In genomic region chr11:106519519-106519918, GRCm38 (mm10) we compare ENCODE assay signal across 17 mouse cellular contexts. TPM values are rescaled to one million over a fixed set of nuclear protein-coding genes. Genes with fewer than 3 reads are reported as not detected.
A peak's percentile ranks its signal among the peaks of the same experiment; 100 is the strongest.
DNase-seq lines count a peak whose midpoint lies in the region; ATAC-seq and TF ChIP-seq lines count a peak whose summit lies in the region.
"Had no signal": no experiment of that assay in that cellular context is flagged by ENCODE, and none has a peak within 500 bp of the region (broad histone marks: within the 10 kb centered on the region; RNA-seq: fewer than 3 reads in every experiment).

No protein-coding gene starts in this region.

- ATAC-seq in midbrain, embryonic 15.5 days (replicated peaks): 0 out of 2 replicates have a peak, but pooled peaks have one; percentile 27
- no peak for ATAC-seq in midbrain, embryonic 16.5 days
- ATAC-seq in limb, embryonic 12.5 days (ENCODE audit: insufficient number of reproducible peaks, insufficient read depth, low FRiP score, low TSS enrichment, low read depth): no peak
- ATAC-seq in monocyte, adult 5-6 weeks (replicated peaks; ENCODE audit: insufficient number of reproducible peaks, low FRiP score, low TSS enrichment, poor library complexity, severe bottlenecking): no peak
- ATAC-seq: forebrain, embryonic 14.5 days had no signal

- no peak for DNase-seq in layer of hippocampus, adult 2 months (ENCODE audit: low spot score in 2 of 2)
- DNase-seq in layer of hippocampus, adult 18-20 months (ENCODE audit: low spot score in 2 of 2): no peak
- DNase-seq in adipocyte (ENCODE audit: low spot score): no peak
- DNase-seq: adrenal gland, postnatal 14 days; cerebellum, adult 11-12 months; cerebellum, adult 9-10 months; cerebellum, postnatal 25 days; gastrocnemius, adult 2 months; gastrocnemius, postnatal 25 days had no signal

- no peak overlapping the region for H3K4me3 ChIP-seq in layer of hippocampus, adult 2 months
- no peak overlapping the region for H3K4me3 ChIP-seq in midbrain, embryonic 15.5 days
- H3K4me3 ChIP-seq in midbrain, embryonic 16.5 days (ENCODE audit: low read depth, low read length): no peak overlapping the region
- H3K4me3 ChIP-seq in limb, embryonic 12.5 days (replicated peaks): no peak overlapping the region
- H3K4me3 ChIP-seq: embryonic facial prominence, embryonic 13.5 days; gastrocnemius, adult 2 months; heart, embryonic 12.5 days; hindbrain, embryonic 12.5 days had no signal

- WGBS in midbrain, embryonic 15.5 days: 31% methylated on average over 4 of the region's 4 CpGs
- 38% methylated on average over 4 of the region's 4 CpGs for WGBS in midbrain, embryonic 16.5 days
- 39% methylated on average over 4 of the region's 4 CpGs for WGBS in limb, embryonic 12.5 days

- no peak overlapping the region for H3K9ac ChIP-seq in midbrain, embryonic 15.5 days
- no peak overlapping the region for H3K9ac ChIP-seq in midbrain, embryonic 16.5 days (ENCODE audit: low read depth, low read length)
- no peak overlapping the region for H3K9ac ChIP-seq in limb, embryonic 12.5 days (replicated peaks)
- H3K9ac ChIP-seq: embryonic facial prominence, embryonic 13.5 days; heart, embryonic 12.5 days; hindbrain, embryonic 12.5 days had no signal

- no peak overlapping the region for H3K4me2 ChIP-seq in midbrain, embryonic 15.5 days
- no peak overlapping the region for H3K4me2 ChIP-seq in midbrain, embryonic 16.5 days (ENCODE audit: low read length)
- no peak overlapping the region for H3K4me2 ChIP-seq in limb, embryonic 12.5 days
- H3K4me2 ChIP-seq: embryonic facial prominence, embryonic 13.5 days; heart, embryonic 12.5 days; hindbrain, embryonic 12.5 days had no signal

- H3K27ac ChIP-seq in layer of hippocampus, adult 2 months: peak overlapping the region; percentile 11; the same call in 1 of the 2 replicates
- H3K27ac ChIP-seq in midbrain, embryonic 15.5 days: no peak overlapping the region
- no peak overlapping the region for H3K27ac ChIP-seq in midbrain, embryonic 16.5 days (ENCODE audit: low read length)
- H3K27ac ChIP-seq in limb, embryonic 12.5 days: peak overlapping the region; percentile 12; the same call in 1 of the 2 replicates
- H3K27ac ChIP-seq: embryonic facial prominence, embryonic 13.5 days; gastrocnemius, adult 2 months; hindbrain, embryonic 12.5 days had no signal

- H3K4me1 ChIP-seq in midbrain, embryonic 15.5 days: peaks cover 12% of the 10 kb centered on the region; the same call in 1 of the 2 replicates
- peaks cover 6% of the 10 kb centered on the region for H3K4me1 ChIP-seq in midbrain, embryonic 16.5 days (ENCODE audit: control insufficient read depth, insufficient read depth, low read length)
- peaks cover 43% of the 10 kb centered on the region for H3K4me1 ChIP-seq in limb, embryonic 12.5 days (replicated peaks)

- no peaks in the 10 kb centered on the region for H3K9me3 ChIP-seq in midbrain, embryonic 15.5 days
- H3K9me3 ChIP-seq in midbrain, embryonic 16.5 days (replicated peaks; ENCODE audit: control insufficient read depth, low read length, poor library complexity, severe bottlenecking): no peaks in the 10 kb centered on the region
- no peaks in the 10 kb centered on the region for H3K9me3 ChIP-seq in limb, embryonic 12.5 days
- H3K9me3 ChIP-seq: embryonic facial prominence, embryonic 13.5 days; heart, embryonic 12.5 days; hindbrain, embryonic 12.5 days had no signal

- H3K36me3 ChIP-seq in midbrain, embryonic 15.5 days (replicated peaks): no peaks in the 10 kb centered on the region
- H3K36me3 ChIP-seq in midbrain, embryonic 16.5 days (ENCODE audit: control insufficient read depth, insufficient read depth, low read length): no peaks in the 10 kb centered on the region
- H3K36me3 ChIP-seq in limb, embryonic 12.5 days: no peaks in the 10 kb centered on the region
- H3K36me3 ChIP-seq: heart, embryonic 12.5 days; hindbrain, embryonic 12.5 days had no signal

- no peak for TF ChIP-seq CTCF in layer of hippocampus, adult 2 months (conservative IDR thresholded peaks at IDR 0.05)

- no peaks in the 10 kb centered on the region for H3K27me3 ChIP-seq in midbrain, embryonic 15.5 days (replicated peaks)
- H3K27me3 ChIP-seq in midbrain, embryonic 16.5 days (ENCODE audit: control insufficient read depth, insufficient read depth, low read depth, low read length): no peaks in the 10 kb centered on the region
- H3K27me3 ChIP-seq in limb, embryonic 12.5 days: no peaks in the 10 kb centered on the region
- H3K27me3 ChIP-seq: embryonic facial prominence, embryonic 13.5 days; heart, embryonic 12.5 days; hindbrain, embryonic 12.5 days had no signal

RNA-seq across cellular contexts. Expression of gene Ern1, which starts 31.9 kb away (rescaled TPM):
- total RNA-seq in layer of hippocampus, adult 2 months (2021): 10 to 100 TPM; 11.2 to 11.8 TPM
- total RNA-seq in layer of hippocampus, adult 18-20 months (2021): 1 to 10 TPM; 10.0 TPM
- polyA plus RNA-seq in midbrain, embryonic 15.5 days (2015; fragmentation: Nextera tagmentation; extraction: Ambion mirVana): 6.0 and 7.6 TPM in 2 replicates
- polyA plus RNA-seq in midbrain, embryonic 16.5 days (2015; fragmentation: Nextera tagmentation; extraction: Ambion mirVana): 4.8 and 5.9 TPM in 2 replicates
- polyA plus RNA-seq in limb, embryonic 12.5 days (2016; fragmentation: Nextera tagmentation; extraction: Ambion mirVana): 7.9 and 8.3 TPM in 2 replicates
- 27.8 to 71.5 TPM (median 30.5 TPM) in 3 replicates for total RNA-seq in monocyte, adult 5-6 weeks (2017)

Comparison
In these comparisons a context has a peak if more than half of its experiments do, and no peak if none do; other contexts are left out.
1. H3K27ac ChIP-seq: peak in layer of hippocampus, adult 2 months (single experiment) and limb, embryonic 12.5 days (single experiment); none in midbrain, embryonic 15.5 days (single experiment) and midbrain, embryonic 16.5 days (single experiment).